Mouse (Mus musculus): ENCODE measurements around the gene Cenpb. TPM values are rescaled to one million over a fixed set of nuclear protein-coding genes. Genes with fewer than 3 reads are reported as not detected.
"Not testable (repeated sequence)": the region's sequence is repeated elsewhere in the genome, so short reads cannot be mapped to it uniquely, and the experiment has no call there.

The Cenpb gene
- 22.6 and 28.5 TPM in 2 replicates for polyA plus RNA-seq (2011; ENCODE audit: insufficient read depth, insufficient read length, low replicate concordance, missing spikeins)

DNA sequence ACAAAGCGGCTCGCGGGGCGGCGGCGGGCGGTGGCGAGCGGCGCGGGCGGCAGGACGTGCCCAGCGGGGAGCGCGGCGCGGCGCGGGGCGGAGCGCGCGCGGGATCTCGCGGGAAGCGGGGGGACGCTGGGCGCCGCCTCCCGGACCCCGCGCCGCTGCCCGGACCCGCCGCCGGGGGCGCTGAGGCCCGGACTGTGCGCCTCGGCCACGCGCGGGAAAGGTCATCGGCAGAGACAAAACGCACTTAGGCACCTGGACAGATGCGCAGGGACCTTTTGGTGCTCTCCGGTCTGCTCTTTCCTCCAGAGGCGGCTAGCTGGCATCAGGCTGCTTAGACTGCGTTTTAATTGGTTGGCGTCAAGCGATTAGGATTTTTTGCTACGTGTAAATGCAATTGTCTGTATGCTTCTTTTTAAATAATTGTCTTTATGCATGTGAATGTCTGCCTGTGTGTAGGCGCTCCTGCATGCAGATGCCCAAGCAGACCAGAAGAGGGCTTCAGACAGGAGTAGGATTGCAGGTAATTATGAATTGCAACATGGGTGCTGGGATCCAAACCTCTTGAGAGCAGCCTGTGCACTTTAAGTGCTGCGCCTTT is at the start of gene Cenpb:
Gene Cenpb (minus strand): TSS at position 78 of the 598 bp plus-strand sequence.
- peak within 1 kb of the TSS; percentile 68 for H3K27ac ChIP-seq (ENCODE audit: control insufficient read depth, insufficient read depth, low read depth, low read length, poor library complexity)
- TF ChIP-seq POLR2A (IDR thresholded peaks at IDR 0.05; ENCODE audit: borderline replicate concordance, control insufficient read depth, low read depth, low read length) = no peak
- TF ChIP-seq CTCF (IDR thresholded peaks at IDR 0.05; ENCODE audit: control insufficient read depth, insufficient read depth, low read length) = peak; percentile 60; the same call in 1 of the 2 replicates
- H3K4me1 ChIP-seq (ENCODE audit: control insufficient read depth, insufficient read depth, low read length) = peaks cover 4% of the 10 kb centered on the region
- 4% methylated on average over 56 of the region's 57 CpGs for WGBS
- peak within 1 kb of the TSS; percentile 81 for H3K4me3 ChIP-seq (replicated peaks; ENCODE audit: control insufficient read depth, low read depth, low read length)

DNA sequence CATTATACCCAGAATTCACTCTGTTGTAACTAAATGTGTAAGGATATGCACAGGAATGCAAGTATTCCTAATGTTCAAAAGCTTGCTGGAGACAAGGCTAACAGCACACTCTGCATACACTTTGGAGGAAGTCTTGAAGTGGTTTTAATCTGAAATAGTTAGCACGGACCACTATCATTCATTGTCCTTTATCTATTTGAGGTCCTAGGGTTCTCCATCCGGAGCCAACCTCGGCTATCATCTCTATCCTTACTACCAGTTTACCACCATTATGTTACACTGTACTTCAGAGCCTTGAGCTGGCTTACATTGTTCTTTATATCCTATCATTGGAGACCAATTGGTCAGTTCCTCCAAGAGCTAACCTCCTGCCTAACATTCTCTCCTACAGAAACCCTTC is 47.4 kb upstream of the Cenpb start:
- peaks cover 4% of the 10 kb centered on the region for H3K4me1 ChIP-seq (ENCODE audit: control insufficient read depth, insufficient read depth, low read length)
- 71% methylated on average over 3 of the region's 3 CpGs for WGBS
- no peak overlapping the region for H3K27ac ChIP-seq (ENCODE audit: control insufficient read depth, insufficient read depth, low read depth, low read length, poor library complexity)
- no peak for TF ChIP-seq CTCF (IDR thresholded peaks at IDR 0.05; ENCODE audit: control insufficient read depth, insufficient read depth, low read length)
- H3K4me3 ChIP-seq (replicated peaks; ENCODE audit: control insufficient read depth, low read depth, low read length) = no peak overlapping the region

- H3K4me3 ChIP-seq (replicated peaks; ENCODE audit: control insufficient read depth, low read depth, low read length); H3K4me1 ChIP-seq (ENCODE audit: control insufficient read depth, insufficient read depth, low read length); H3K27ac ChIP-seq (ENCODE audit: control insufficient read depth, insufficient read depth, low read depth, low read length, poor library complexity): not testable (repeated sequence)
- WGBS = 59% methylated on average over 2 of the region's 2 CpGs
Observed at GRCm38 (mm10) chr2:131226669-131227068, 46.8 kb upstream of the Cenpb start.

- Histone ChIP-seq H3K4me1 (ENCODE audit: control insufficient read depth, insufficient read depth, low read length) (peaks cover 4% of the 10 kb centered on the region), H3K27ac (ENCODE audit: control insufficient read depth, insufficient read depth, low read depth, low read length, poor library complexity) (no peak overlapping the region), H3K4me3 (replicated peaks; ENCODE audit: control insufficient read depth, low read depth, low read length) (no peak overlapping the region)
- 92% methylated on average over 6 of the region's 6 CpGs for WGBS
- no peak for TF ChIP-seq CTCF (IDR thresholded peaks at IDR 0.05; ENCODE audit: control insufficient read depth, insufficient read depth, low read length)
- no peak for TF ChIP-seq POLR2A (IDR thresholded peaks at IDR 0.05; ENCODE audit: borderline replicate concordance, control insufficient read depth, low read depth, low read length)
Observed at GRCm38 (mm10) chr2:131225178-131225577, 45.3 kb upstream of the Cenpb start.

- Histone ChIP-seq H3K4me3 (replicated peaks; ENCODE audit: control insufficient read depth, low read depth, low read length) (no peak overlapping the region), H3K4me1 (ENCODE audit: control insufficient read depth, insufficient read depth, low read length) (peaks cover 4% of the 10 kb centered on the region), H3K27ac (ENCODE audit: control insufficient read depth, insufficient read depth, low read depth, low read length, poor library complexity) (peak overlapping the region; percentile 44; the same call in 1 of the 2 replicates)
- 72% methylated on average over 1 of the region's 1 CpGs for WGBS
- TF ChIP-seq CTCF (IDR thresholded peaks at IDR 0.05; ENCODE audit: control insufficient read depth, insufficient read depth, low read length) = no peak
- no peak for TF ChIP-seq POLR2A (IDR thresholded peaks at IDR 0.05; ENCODE audit: borderline replicate concordance, control insufficient read depth, low read depth, low read length)
Observed at GRCm38 (mm10) chr2:131223569-131223968, 43.7 kb upstream of the Cenpb start.

DNA sequence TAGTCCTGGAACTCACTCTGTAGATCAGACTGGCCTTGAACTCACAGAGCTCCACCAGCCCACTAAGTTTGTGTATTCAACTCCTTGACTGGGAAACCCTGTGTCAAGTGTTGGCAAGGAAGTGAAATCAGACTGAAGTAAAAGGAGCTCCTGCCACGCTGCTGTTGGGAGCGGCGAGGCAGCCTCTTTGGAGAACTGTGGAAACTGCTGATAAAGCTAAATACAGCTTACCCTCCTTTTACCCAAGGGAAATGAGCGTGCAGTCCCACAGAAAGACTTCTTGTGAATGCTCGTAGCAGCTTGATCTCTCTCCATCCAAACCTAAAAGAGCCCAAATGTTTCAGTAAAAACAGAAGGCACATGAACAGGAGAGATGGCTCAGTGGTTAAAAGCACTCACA is 42.7 kb upstream of the Cenpb start:
- TF ChIP-seq POLR2A (IDR thresholded peaks at IDR 0.05; ENCODE audit: borderline replicate concordance, control insufficient read depth, low read depth, low read length) (no peak), CTCF (IDR thresholded peaks at IDR 0.05; ENCODE audit: control insufficient read depth, insufficient read depth, low read length) (no peak)
- Histone ChIP-seq H3K4me3 (replicated peaks; ENCODE audit: control insufficient read depth, low read depth, low read length) (no peak overlapping the region), H3K4me1 (ENCODE audit: control insufficient read depth, insufficient read depth, low read length) (peaks cover 4% of the 10 kb centered on the region), H3K27ac (ENCODE audit: control insufficient read depth, insufficient read depth, low read depth, low read length, poor library complexity) (no peak overlapping the region)
- 29% methylated on average over 5 of the region's 5 CpGs for WGBS

DNA sequence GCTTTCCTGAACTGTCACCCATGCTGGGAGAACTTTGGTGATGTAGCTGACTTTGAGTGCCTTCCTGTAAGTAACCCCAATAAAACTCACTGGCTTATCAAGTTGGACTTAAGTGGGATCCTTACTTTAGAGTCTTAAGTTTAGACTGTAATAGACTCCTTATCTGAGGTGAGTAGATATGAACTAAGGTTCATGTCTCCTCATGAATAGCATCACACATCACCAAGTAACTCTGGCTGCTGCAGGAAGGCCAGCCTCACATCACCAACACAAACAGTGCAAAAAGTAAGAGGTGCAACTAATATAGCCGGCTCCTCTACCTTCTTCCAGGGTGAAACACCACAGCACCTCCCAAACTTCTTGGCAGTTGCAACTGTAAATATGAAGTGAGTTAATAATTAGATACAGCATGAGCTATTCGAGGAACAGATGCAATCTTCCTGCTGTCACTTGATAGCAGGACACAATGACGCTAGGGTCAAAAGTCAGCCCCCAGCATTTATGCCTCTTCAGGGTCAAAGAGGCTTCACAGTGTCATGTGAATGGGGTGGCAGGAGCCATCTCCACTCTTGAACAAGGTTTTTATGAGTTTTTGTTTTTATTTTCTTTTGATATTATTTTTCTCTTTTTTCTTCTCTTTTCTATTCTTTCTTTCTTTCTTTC is 42.1 kb upstream of the Cenpb start:
- 58% methylated on average over 3 of the region's 3 CpGs for WGBS
- TF ChIP-seq POLR2A (IDR thresholded peaks at IDR 0.05; ENCODE audit: borderline replicate concordance, control insufficient read depth, low read depth, low read length) = no peak
- no peak for TF ChIP-seq CTCF (IDR thresholded peaks at IDR 0.05; ENCODE audit: control insufficient read depth, insufficient read depth, low read length)
- H3K27ac ChIP-seq (ENCODE audit: control insufficient read depth, insufficient read depth, low read depth, low read length, poor library complexity) = no peak overlapping the region
- no peak overlapping the region for H3K4me3 ChIP-seq (replicated peaks; ENCODE audit: control insufficient read depth, low read depth, low read length)
- peaks cover 4% of the 10 kb centered on the region for H3K4me1 ChIP-seq (ENCODE audit: control insufficient read depth, insufficient read depth, low read length)

- WGBS = 32% methylated on average over 4 of the region's 4 CpGs
- H3K4me3 ChIP-seq (replicated peaks; ENCODE audit: control insufficient read depth, low read depth, low read length) = no peak overlapping the region
- H3K4me1 ChIP-seq (ENCODE audit: control insufficient read depth, insufficient read depth, low read length) = peaks cover 4% of the 10 kb centered on the region
- TF ChIP-seq CTCF (IDR thresholded peaks at IDR 0.05; ENCODE audit: control insufficient read depth, insufficient read depth, low read length) = no peak
- TF ChIP-seq POLR2A (IDR thresholded peaks at IDR 0.05; ENCODE audit: borderline replicate concordance, control insufficient read depth, low read depth, low read length) = no peak
- H3K27ac ChIP-seq (ENCODE audit: control insufficient read depth, insufficient read depth, low read depth, low read length, poor library complexity) = no peak overlapping the region
Observed at GRCm38 (mm10) chr2:131220030-131220429, 40.2 kb upstream of the Cenpb start.

Data from bone marrow, adult 2 months (tissue).